Mouse (Mus musculus): ENCODE results near the gene Olfr1450. TPM values are rescaled to one million over a fixed set of nuclear protein-coding genes. Genes with fewer than 3 reads are reported as not detected.
"Not testable (repeated sequence)": the region's sequence is repeated elsewhere in the genome, so short reads cannot be mapped to it uniquely, and the experiment has no call there.

Olfr1450 gene
- not detected for total RNA-seq (2021)

- DNase-seq = no peak
These were observed at the start of gene Olfr1450 for GRCm38 (mm10) chr19:12949958-12950357. Gene Olfr1450, plus strand, starts transcription at chr19:12950258.

GRCm38 (mm10) chr19:12903643-12904042 lies 46.4 kb upstream of the Olfr1450 start, which contains the start of gene Olfr1447:
Gene Olfr1447, minus strand, starts transcription at chr19:12903743.
- no peak for DNase-seq

- DNase-seq = no peak
These were observed 25.7 kb upstream of the Olfr1450 start, which contains the start of gene Olfr1448 for GRCm38 (mm10) chr19:12924319-12924718. Gene Olfr1448, minus strand, starts transcription at chr19:12924419.

- DNase-seq = no peak
These were observed 19.5 kb upstream of the Olfr1450 start, which contains the start of gene Olfr1449 for GRCm38 (mm10) chr19:12930540-12930939. Gene Olfr1449, plus strand, starts transcription at chr19:12930840.

GRCm38 (mm10) chr19:12970082-12970481 lies 20.0 kb downstream of the Olfr1450 start:
- not testable (repeated sequence) for DNase-seq

GRCm38 (mm10) chr19:12992316-12992715 lies 42.3 kb downstream of the Olfr1450 start:
- DNase-seq = not testable (repeated sequence)

- no peak for DNase-seq
These were observed 44.7 kb downstream of the Olfr1450 start, which contains the start of gene Olfr1451 for GRCm38 (mm10) chr19:12994714-12995113. Gene Olfr1451, plus strand, starts transcription at chr19:12995014.

Other genes starting within 250 kb of the Olfr1450 start
- 1 to 10 TPM; 3.1 to 3.5 TPM for gene Cntf, start 184.6 kb upstream of the Olfr1450 start, total RNA-seq (2021)
- 10 to 100 TPM; 81.2 to 83.3 TPM for gene Zfp91, start 154.1 kb upstream of the Olfr1450 start, total RNA-seq (2021)
- under 1 TPM; 0.67 to 0.90 TPM for gene Lpxn, start 154.1 kb upstream of the Olfr1450 start, total RNA-seq (2021)
- not detected for gene Gm5244, start 103.6 kb upstream of the Olfr1450 start, total RNA-seq (2021)
- gene Olfr1444, start 93.0 kb upstream of the Olfr1450 start, total RNA-seq (2021) = not detected
- gene Olfr1445, start 66.4 kb upstream of the Olfr1450 start, total RNA-seq (2021) = not detected
- not detected for gene Olfr1446, start 56.7 kb upstream of the Olfr1450 start, total RNA-seq (2021)
- not detected for gene Olfr1447, start 46.5 kb upstream of the Olfr1450 start, total RNA-seq (2021)
- not detected for gene Olfr1448, start 25.8 kb upstream of the Olfr1450 start, total RNA-seq (2021)
- gene Olfr1449, start 19.4 kb upstream of the Olfr1450 start, total RNA-seq (2021) = not detected
- not detected for gene Olfr1451, start 44.8 kb downstream of the Olfr1450 start, total RNA-seq (2021)
- gene Olfr1453, start 78.1 kb downstream of the Olfr1450 start, total RNA-seq (2021) = not detected
- not detected for gene Olfr1454, start 110.4 kb downstream of the Olfr1450 start, total RNA-seq (2021)
- not detected for gene Olfr1457, start 147.6 kb downstream of the Olfr1450 start, total RNA-seq (2021)
- gene Olfr1458, start 156.5 kb downstream of the Olfr1450 start, total RNA-seq (2021) = not detected
- gene Olfr1459, start 199.3 kb downstream of the Olfr1450 start, total RNA-seq (2021) = not detected
- gene Olfr1461, start 212.7 kb downstream of the Olfr1450 start, total RNA-seq (2021) = not detected
- not detected for gene Olfr1462, start 235.5 kb downstream of the Olfr1450 start, total RNA-seq (2021)